Mouse (Mus musculus) G1E (cell line): ENCODE results near the gene Ezh2. TPM values are rescaled to one million over a fixed set of nuclear protein-coding genes. Genes with fewer than 3 reads are reported as not detected.
"Not testable (repeated sequence)": the region's sequence is repeated elsewhere in the genome, so short reads cannot be mapped to it uniquely, and the experiment has no call there.

Experiments used
- ATAC-seq: 2 replicates; pipeline ENCODE4 v1.8.0; 2016; ENCODE audit warnings: mild to moderate bottlenecking; ENCODE audit not compliant: insufficient number of reproducible peaks, poor library complexity, low FRiP score, severe bottlenecking; ENCODE audit errors: extremely low read depth
- DNase-seq: peaks from one replicate; pipeline ENCODE4 v3.0.0; 2012; ENCODE audit warnings: low spot score
- H3K27me3 ChIP-seq: 2 replicates; pipeline ENCODE4 v1.6.1; 2012; ENCODE audit warnings: mild to moderate bottlenecking, low read length, inconsistent platforms; ENCODE audit not compliant: insufficient read depth
- H3K36me3 ChIP-seq: replicated peaks from 2 replicates; pipeline ENCODE3; 2012; ENCODE audit warnings: mild to moderate bottlenecking, inconsistent platforms
- H3K4me1 ChIP-seq: 2 replicates; pipeline ENCODE4 v1.6.1; 2012; ENCODE audit warnings: low read depth, low read length, inconsistent platforms, mixed read lengths; ENCODE audit not compliant: insufficient read depth
- H3K4me3 ChIP-seq: 2 replicates; pipeline ENCODE4 v1.5.1; 2012; ENCODE audit warnings: low read depth, mild to moderate bottlenecking, inconsistent platforms, low read length, moderate library complexity, mixed read lengths
- H3K9me3 ChIP-seq: replicated peaks from 2 replicates; pipeline ENCODE4 v1.6.1; 2012; ENCODE audit warnings: inconsistent platforms
- CTCF ChIP-seq: IDR thresholded peaks from 2 replicates; pipeline ENCODE4 v1.5.1; 2012; ENCODE audit warnings: low read depth, low read length, inconsistent platforms, mixed read lengths
- GATA1 ChIP-seq: IDR thresholded peaks from 2 replicates; pipeline ENCODE4 v1.6.1; 2012; ENCODE audit warnings: borderline replicate concordance, low read length, inconsistent platforms, mixed read lengths
- GATA2 ChIP-seq: IDR thresholded peaks from 2 replicates; pipeline ENCODE4 v1.6.1; 2012; ENCODE audit warnings: low read depth, low read length, inconsistent platforms, borderline replicate concordance
- POLR2AphosphoS5 ChIP-seq: IDR thresholded peaks from 2 replicates; pipeline ENCODE4 v1.6.1; 2012; ENCODE audit warnings: low read depth, low read length, inconsistent platforms; ENCODE audit not compliant: insufficient replicate concordance
- TAL1 ChIP-seq: conservative IDR thresholded peaks from 2 replicates; pipeline ENCODE4 v1.6.1; 2012; ENCODE audit warnings: low read depth, low read length, inconsistent platforms, mixed read lengths
- polyA plus RNA-seq: library from polyadenylated mRNA; stranded (reverse); fragments of >175 nt; gene quantifications from 2 replicates; pipeline ENCODE4 v1.2.3, GENCODE M21; 2012
- total RNA-seq, 2 experiments: library from RNA; stranded (forward) in 1 of 2; stranded (reverse) in 1 of 2; fragments of 200-1000 nt in 1 of 2; fragments of >200 nt in 1 of 2; fragmentation: Nextera tagmentation in 1 of 2; gene quantifications; 2 replicates each; pipeline ENCODE4 v1.2.3; 2014 to 2017

Ezh2 gene
- total and polyA plus RNA-seq, 3 experiments: 47.1 to 268 (median 81.1) TPM

- H3K4me3 ChIP-seq: peak overlapping the region; percentile 95
- ATAC-seq (no peak), DNase-seq (no peak)
- no peaks in the 10 kb centered on the region for H3K27me3 ChIP-seq
- peaks cover 34% of the 10 kb centered on the region for H3K4me1 ChIP-seq
- no peaks in the 10 kb centered on the region for H3K9me3 ChIP-seq
- TF ChIP-seq CTCF: no peak
- no peak for TF ChIP-seq TAL1
- peaks cover 4% of the 10 kb centered on the region for H3K36me3 ChIP-seq
These were observed 1.6 kb downstream of the Ezh2 start for GRCm38 (mm10) chr6:47593590-47593989.

- H3K4me3 ChIP-seq, ATAC-seq, H3K9me3 ChIP-seq, DNase-seq, H3K27me3 ChIP-seq: not testable (repeated sequence)
- H3K36me3 ChIP-seq: peaks cover 21% of the 10 kb centered on the region
- H3K4me1 ChIP-seq: peaks cover 55% of the 10 kb centered on the region
These were observed 7.8 kb downstream of the Ezh2 start for GRCm38 (mm10) chr6:47587332-47587731.

GRCm38 (mm10) chr6:47572887-47573286, 22.3 kb downstream of the Ezh2 start:
- Histone ChIP-seq H3K36me3 (peaks cover 65% of the 10 kb centered on the region), H3K4me3 (no peak overlapping the region), H3K9me3 (peaks cover 3% of the 10 kb centered on the region; the same call in 1 of the 2 replicates), H3K4me1 (peaks cover 9% of the 10 kb centered on the region), H3K27me3 (no peaks in the 10 kb centered on the region)
- ATAC-seq (no peak), DNase-seq (no peak)
- TF ChIP-seq TAL1 (no peak), CTCF (no peak), GATA1 (no peak), GATA2 (no peak), POLR2AphosphoS5 (no peak)

GRCm38 (mm10) chr6:47565326-47566035, 29.7 kb downstream of the Ezh2 start:
- peaks cover 3% of the 10 kb centered on the region; the same call in 1 of the 2 replicates for H3K9me3 ChIP-seq
- no peak overlapping the region for H3K4me3 ChIP-seq
- DNase-seq (peak; percentile 11), ATAC-seq (peak; percentile 89)
- H3K27me3 ChIP-seq: no peaks in the 10 kb centered on the region
- peaks cover 73% of the 10 kb centered on the region for H3K36me3 ChIP-seq
- no peak for TF ChIP-seq GATA1
- peak; percentile 87 for TF ChIP-seq TAL1
- H3K4me1 ChIP-seq: peaks cover 55% of the 10 kb centered on the region

- H3K4me1 ChIP-seq: peaks cover 44% of the 10 kb centered on the region
- no peak for DNase-seq
- peaks cover 69% of the 10 kb centered on the region for H3K36me3 ChIP-seq
These were observed 33.7 kb downstream of the Ezh2 start for GRCm38 (mm10) chr6:47561426-47561825.

GRCm38 (mm10) chr6:47560846-47561245, 34.3 kb downstream of the Ezh2 start:
- H3K4me3 ChIP-seq: no peak overlapping the region
- TF ChIP-seq CTCF: no peak
- TF ChIP-seq TAL1: no peak
- TF ChIP-seq POLR2AphosphoS5: no peak
- TF ChIP-seq GATA1: no peak
- TF ChIP-seq GATA2: no peak
- no peaks in the 10 kb centered on the region for H3K27me3 ChIP-seq
- ATAC-seq (peak; percentile 36; the same call in 1 of the 2 replicates), DNase-seq (peak; percentile 23)
- peaks cover 70% of the 10 kb centered on the region for H3K36me3 ChIP-seq
- no peaks in the 10 kb centered on the region for H3K9me3 ChIP-seq
- H3K4me1 ChIP-seq: peaks cover 38% of the 10 kb centered on the region

More at GRCm38 (mm10) chr6:47561426-47561825, 33.7 kb downstream of the Ezh2 start:
- ATAC-seq: no peak
- Histone ChIP-seq H3K9me3 (no peaks in the 10 kb centered on the region), H3K27me3 (no peaks in the 10 kb centered on the region), H3K4me3 (no peak overlapping the region)
- TF ChIP-seq TAL1: no peak
- TF ChIP-seq CTCF: no peak
- TF ChIP-seq GATA1: no peak
- TF ChIP-seq POLR2AphosphoS5: no peak
- no peak for TF ChIP-seq GATA2

- Histone ChIP-seq H3K27me3 (no peaks in the 10 kb centered on the region), H3K36me3 (peaks cover 74% of the 10 kb centered on the region), H3K4me1 (peaks cover 34% of the 10 kb centered on the region), H3K4me3 (no peak overlapping the region), H3K9me3 (no peaks in the 10 kb centered on the region)
- ATAC-seq (no peak), DNase-seq (no peak)
- TF ChIP-seq CTCF: no peak
- no peak for TF ChIP-seq GATA2
- TF ChIP-seq POLR2AphosphoS5: no peak
- TF ChIP-seq GATA1: no peak
- TF ChIP-seq TAL1: no peak
These were observed 34.7 kb downstream of the Ezh2 start for GRCm38 (mm10) chr6:47560407-47560806.
